Mouse (Mus musculus) naive thymus-derived CD4-positive, alpha-beta T cell, adult 2 months (primary cell): ENCODE measurements at regions not wholly inside any gene's neighbourhood (a gene's known extent, or its start where the extent isn't known, plus 50 kb on each side); places are given as distances from the start of the nearest gene placed in this dataset.

Source experiments
- DNase-seq: peaks from one replicate; pipeline ENCODE4 v3.0.0-alpha.2; 2011; ENCODE audit warnings: low read depth

DNA sequence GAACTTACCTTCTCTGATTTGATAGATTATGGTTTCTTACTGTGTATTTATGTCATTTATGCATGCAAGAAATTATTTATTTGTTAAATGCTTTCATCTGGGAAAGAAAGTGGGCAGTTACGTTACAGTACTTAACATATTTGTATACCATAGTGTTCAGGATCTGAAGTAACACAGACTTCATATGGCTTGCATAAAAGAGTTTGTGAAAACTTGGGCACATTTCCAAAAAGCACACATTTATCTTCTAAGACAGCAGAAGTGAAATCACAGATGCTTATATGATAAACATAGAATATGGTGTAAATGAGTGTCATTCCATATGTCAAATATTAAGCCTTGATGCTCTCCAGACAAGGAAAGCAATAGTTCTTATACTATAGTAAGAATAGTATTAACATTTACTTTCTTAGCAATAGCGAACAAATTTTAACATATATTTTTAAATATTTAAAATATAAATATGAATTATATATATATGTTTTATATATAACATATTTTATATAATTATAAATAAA lies 4549.1 kb upstream of the Gm7489 start:
- DNase-seq = no peak

DNA sequence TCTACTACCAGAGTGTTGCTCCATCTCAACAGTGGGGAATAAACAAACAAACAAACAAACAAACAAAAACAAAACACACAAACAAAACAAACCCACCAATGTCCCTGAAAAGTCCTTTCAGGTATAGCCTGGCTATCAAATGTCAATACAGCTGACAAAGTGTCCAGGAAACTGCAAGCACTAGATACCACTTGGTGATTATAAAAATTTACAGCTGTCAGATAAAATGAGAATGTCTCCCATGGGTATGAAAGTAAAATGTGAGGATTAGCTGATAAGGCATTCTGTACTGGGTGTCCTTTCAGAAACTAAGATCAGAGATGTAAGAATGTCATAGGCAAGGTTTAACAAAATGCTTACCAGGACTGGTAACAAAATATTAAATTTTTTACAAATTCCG lies 4537.7 kb upstream of the Gm7489 start:
- no peak for DNase-seq

DNA sequence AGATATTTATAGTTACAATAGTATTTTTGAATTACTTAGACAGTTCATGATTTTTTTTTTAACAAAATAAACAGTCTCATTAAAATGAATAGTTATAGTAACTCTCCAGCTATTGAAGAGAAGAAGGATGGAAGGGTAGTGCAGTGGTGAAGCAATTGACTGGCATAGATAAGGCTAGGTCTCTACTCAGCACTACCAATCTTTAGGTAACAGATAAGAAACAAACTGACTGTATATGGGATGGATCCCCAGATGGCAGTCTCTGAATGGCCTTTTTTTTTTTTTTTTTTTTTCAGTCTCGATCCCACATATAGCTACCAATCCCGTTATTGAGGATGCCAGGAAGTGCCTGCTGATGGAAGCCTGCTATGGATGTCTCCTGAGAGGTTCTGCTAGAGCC lies 4528.6 kb upstream of the Gm7489 start:
- DNase-seq = no peak

DNA sequence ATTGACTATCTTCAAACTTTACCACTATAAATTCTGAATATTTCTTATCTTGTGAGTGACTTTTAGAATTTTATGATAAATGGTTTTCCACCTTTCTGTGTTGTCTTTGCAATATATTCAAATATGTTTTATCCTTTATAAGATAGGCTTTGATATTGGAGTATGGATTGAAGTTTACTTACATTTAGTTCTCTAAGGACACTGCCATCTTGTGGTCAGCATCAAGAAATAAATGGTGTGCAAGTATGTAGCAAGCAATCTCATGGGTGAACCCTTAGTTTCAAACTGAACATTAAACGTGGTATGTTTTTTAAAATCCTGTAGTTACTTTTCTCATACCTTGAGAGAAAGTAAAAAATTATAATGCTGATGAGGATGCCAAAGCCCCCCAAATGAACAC lies 4488.7 kb upstream of the Gm7489 start:
- peak; percentile 1 for DNase-seq

DNA sequence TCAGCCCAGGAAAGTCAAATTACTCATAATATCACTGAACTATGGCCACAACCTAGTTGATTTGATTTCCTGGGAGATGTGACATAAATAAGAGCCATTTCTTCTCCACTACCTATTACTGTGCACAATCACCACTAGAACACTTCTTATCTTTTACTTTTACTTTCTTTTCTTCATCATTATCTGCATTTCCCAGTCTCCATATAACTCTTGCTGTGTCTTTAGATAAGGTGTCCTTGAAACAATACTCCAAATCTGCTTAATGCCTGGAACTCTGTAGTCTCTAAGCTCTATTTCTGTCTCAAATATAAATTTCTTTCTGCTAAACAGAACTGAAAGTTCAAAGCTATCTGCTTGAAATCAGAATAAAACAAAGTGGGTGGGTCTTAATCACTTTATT lies 4471.0 kb upstream of the Gm7489 start:
- no peak for DNase-seq

DNA sequence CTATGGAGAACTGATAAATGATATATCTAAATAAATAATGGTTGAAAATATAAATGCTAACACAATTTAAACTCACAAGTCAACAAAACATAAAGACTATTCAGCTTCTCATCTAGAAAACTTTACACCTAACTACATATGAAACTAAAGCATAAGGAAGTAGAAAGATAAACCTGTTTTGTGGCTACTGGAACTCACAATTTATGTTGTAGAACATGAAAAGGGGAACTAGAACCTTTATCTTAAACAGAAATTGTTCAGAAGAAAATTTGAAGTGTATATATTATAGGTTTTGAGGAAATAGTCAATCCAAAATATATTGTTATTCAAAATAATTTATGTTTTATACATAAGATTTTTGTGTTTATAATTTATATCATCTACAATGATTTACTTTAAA lies 4433.4 kb upstream of the Gm7489 start:
- DNase-seq = no peak

DNA sequence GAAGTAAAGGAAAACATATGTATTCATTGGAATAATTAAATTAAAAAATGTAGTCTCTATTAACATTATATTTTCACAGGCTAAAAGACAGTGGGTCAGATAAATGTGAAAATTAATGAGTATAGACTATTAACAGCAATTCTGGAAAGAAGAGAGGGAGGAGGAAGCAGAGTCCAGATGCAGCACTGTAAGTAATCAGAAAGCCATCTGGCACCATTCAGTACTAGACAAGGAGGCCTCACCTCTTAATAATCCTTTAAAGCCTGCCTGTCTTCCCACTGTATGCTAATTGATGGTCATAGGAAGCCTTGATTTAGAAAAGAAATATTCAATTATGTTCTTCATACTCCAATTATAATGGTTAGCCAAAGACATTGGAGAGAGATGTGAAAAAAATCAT lies 4400.1 kb upstream of the Gm7489 start:
- DNase-seq = no peak

DNA sequence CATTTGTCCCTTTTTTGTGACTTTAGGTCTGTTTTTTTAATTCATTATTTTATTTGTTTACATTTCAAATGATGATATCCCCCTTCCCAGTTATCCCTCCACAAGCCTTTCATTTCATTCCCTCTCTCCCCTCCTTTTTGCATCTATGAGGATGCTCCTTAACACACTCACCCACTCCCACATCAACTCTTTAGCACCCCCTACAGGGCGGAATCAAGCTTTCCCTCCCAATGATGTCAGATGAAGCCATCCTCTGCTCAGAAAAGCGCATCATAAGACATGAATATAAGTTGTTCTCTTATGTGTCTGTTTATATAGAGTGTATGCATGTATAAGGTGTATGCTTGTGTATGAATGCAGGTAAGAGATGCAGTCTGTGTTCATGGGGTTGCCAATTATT lies 4391.9 kb upstream of the Gm7489 start:
- no peak for DNase-seq

DNA sequence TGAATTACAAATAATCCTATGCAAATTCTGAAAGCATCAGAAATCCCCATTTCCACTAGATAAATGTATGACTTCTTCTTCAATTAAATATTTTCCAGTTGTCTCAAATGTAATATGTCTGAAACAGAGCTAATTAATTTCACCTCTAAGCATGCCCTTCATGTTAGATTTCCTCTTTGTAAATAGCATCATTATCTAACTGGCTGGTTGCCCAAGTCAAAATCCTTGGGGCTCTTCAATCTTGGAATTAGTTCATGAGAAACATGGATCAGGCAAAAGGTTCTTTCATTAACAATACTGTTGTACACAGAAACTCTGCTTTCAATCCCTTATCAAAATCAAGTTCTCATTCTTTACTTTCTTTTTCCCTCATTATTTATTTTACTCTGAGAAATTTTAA lies 4382.9 kb upstream of the Gm7489 start:
- no peak for DNase-seq
